27 mouse cellular contexts compared by ENCODE assay signal in the genomic region with DNA sequence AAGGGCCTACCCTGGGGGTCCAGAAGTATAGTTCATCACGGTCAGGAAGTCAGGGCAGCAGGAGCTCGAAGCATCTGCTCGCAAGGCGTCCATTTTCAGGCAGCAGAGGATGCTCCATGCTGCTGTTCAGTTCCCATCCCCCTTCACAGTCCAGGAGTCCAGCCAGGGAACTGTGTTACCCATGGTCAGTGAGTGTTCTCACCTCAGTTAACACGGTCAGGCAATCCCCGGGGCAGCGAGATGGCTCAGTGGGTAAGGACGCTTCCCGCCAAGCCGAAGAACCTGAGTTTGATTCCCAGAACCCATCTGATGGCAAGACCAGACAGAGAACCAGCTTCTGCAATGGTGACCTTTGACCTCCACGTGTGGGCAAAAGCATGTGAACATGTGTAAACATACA. TPM values are rescaled to one million over a fixed set of nuclear protein-coding genes. Genes with fewer than 3 reads are reported as not detected.
"Had no signal": no experiment of that assay in that cellular context is flagged by ENCODE, and none has a peak within 500 bp of the region (broad histone marks: within the 10 kb centered on the region; RNA-seq: fewer than 3 reads in every experiment).

No protein-coding gene starts in this region.

- H3K4me1 ChIP-seq: midbrain, embryonic 10.5 days; midbrain, embryonic 12.5 days; neural tube, embryonic 13.5 days had no signal

- H3K4me3 ChIP-seq: midbrain, embryonic 10.5 days; midbrain, embryonic 12.5 days; myocyte; neural tube, embryonic 13.5 days; neural tube, embryonic 15.5 days had no signal

- H3K9ac ChIP-seq: lung, embryonic 14.5 days; midbrain, embryonic 12.5 days; neural tube, embryonic 13.5 days; neural tube, embryonic 15.5 days had no signal

- H3K27ac ChIP-seq: midbrain, embryonic 10.5 days; midbrain, embryonic 12.5 days; neural tube, embryonic 13.5 days; neural tube, embryonic 15.5 days had no signal

- H3K9me3 ChIP-seq: midbrain, embryonic 10.5 days; midbrain, embryonic 12.5 days; neural tube, embryonic 13.5 days; neural tube, embryonic 15.5 days had no signal

- DNase-seq: lung, adult 18-20 months; lung, embryonic 14.5 days; lung, postnatal 10 days; lung, postnatal 4 days; midbrain, embryonic 14.5 days; retina, postnatal 1 day; right cerebral cortex, adult 18-20 months; right cerebral cortex, postnatal 25 days; right cerebral cortex, postnatal 4 days; spleen, adult 18-20 months; thymus, adult 18-20 months; thymus, postnatal 14 days; thymus, postnatal 36 days had no signal

- ATAC-seq: midbrain, embryonic 16.5 days had no signal

- H3K4me2 ChIP-seq: lung, embryonic 14.5 days; midbrain, embryonic 12.5 days; neural tube, embryonic 13.5 days; neural tube, embryonic 15.5 days had no signal

- H3K36me3 ChIP-seq: midbrain, embryonic 10.5 days; midbrain, embryonic 12.5 days; neural tube, embryonic 13.5 days; neural tube, embryonic 15.5 days had no signal

- H3K27me3 ChIP-seq: midbrain, embryonic 12.5 days; neural tube, embryonic 13.5 days; neural tube, embryonic 15.5 days had no signal

RNA-seq across cellular contexts. Expression of a gene that starts 6.0 kb away (rescaled TPM):
- total RNA-seq: megakaryocyte, adult 5-6 weeks; megakaryocyte-erythroid progenitor cell, adult 5-6 weeks had no signal

RNA-seq across cellular contexts. Expression of a gene that starts 20.0 kb away (rescaled TPM):
- total RNA-seq: megakaryocyte, adult 5-6 weeks; megakaryocyte-erythroid progenitor cell, adult 5-6 weeks had no signal
- polyA plus RNA-seq: lung, embryonic 14.5 days; lung, embryonic 16.5 days; midbrain, embryonic 10.5 days; midbrain, embryonic 12.5 days; midbrain, embryonic 14.5 days; midbrain, embryonic 16.5 days; myocyte; neural tube, embryonic 11.5 days; neural tube, embryonic 13.5 days; neural tube, embryonic 15.5 days; stomach, embryonic 14.5 days; thymus, postnatal 0 days had no signal

RNA-seq across cellular contexts. Expression of a gene that starts 46.2 kb away (rescaled TPM):
- total RNA-seq: megakaryocyte, adult 5-6 weeks; megakaryocyte-erythroid progenitor cell, adult 5-6 weeks had no signal
- polyA plus RNA-seq: lung, embryonic 14.5 days; lung, embryonic 16.5 days; midbrain, embryonic 10.5 days; midbrain, embryonic 12.5 days; midbrain, embryonic 14.5 days; midbrain, embryonic 16.5 days; myocyte; neural tube, embryonic 11.5 days; neural tube, embryonic 13.5 days; neural tube, embryonic 15.5 days; small intestine, adult 2 months; stomach, embryonic 14.5 days; stomach, embryonic 16.5 days had no signal
